Mouse (Mus musculus) embryonic facial prominence, embryonic 13.5 days (tissue): ENCODE results near the gene Il1r1. TPM values are rescaled to one million over a fixed set of nuclear protein-coding genes. Genes with fewer than 3 reads are reported as not detected.

Experiments used
- ATAC-seq: fragments of 200-750 bp; cut with Nextera tagmentation; 2 replicates; pipeline ENCODE4 v1.8.0; 2017; ENCODE audit warnings: low read depth; ENCODE audit not compliant: insufficient number of reproducible peaks, insufficient read depth, low FRiP score, low TSS enrichment
- H3K27ac ChIP-seq: fragments of 300-500 bp; sonication (generic); 2 replicates; pipeline ENCODE4 v1.5.1; 2015; ENCODE audit warnings: moderate library complexity, mild to moderate bottlenecking, inconsistent platforms
- H3K27me3 ChIP-seq: fragments of 300-500 bp; sonication (generic); 2 replicates; pipeline ENCODE4 v1.6.1; 2015; ENCODE audit warnings: mild to moderate bottlenecking, inconsistent platforms
- H3K36me3 ChIP-seq: fragments of 300-500 bp; sonication (generic); 2 replicates; pipeline ENCODE4 v1.6.1; 2015; ENCODE audit warnings: mild to moderate bottlenecking, inconsistent platforms
- H3K4me1 ChIP-seq: fragments of 300-500 bp; sonication (generic); 2 replicates; pipeline ENCODE4 v1.6.1; 2015; ENCODE audit warnings: inconsistent platforms
- H3K4me2 ChIP-seq: fragments of 300-500 bp; sonication (generic); 2 replicates; pipeline ENCODE4 v1.6.1; 2015; ENCODE audit warnings: moderate library complexity, mild to moderate bottlenecking, inconsistent platforms
- H3K4me3 ChIP-seq: fragments of 300-500 bp; sonication (generic); 2 replicates; pipeline ENCODE4 v1.5.1; 2015; ENCODE audit warnings: mild to moderate bottlenecking, inconsistent platforms
- H3K9ac ChIP-seq: fragments of 300-500 bp; sonication (generic); 2 replicates; pipeline ENCODE4 v1.6.1; 2015; ENCODE audit warnings: mild to moderate bottlenecking, inconsistent platforms
- H3K9me3 ChIP-seq: fragments of 300-500 bp; sonication (generic); 2 replicates; pipeline ENCODE4 v1.6.1; 2016; ENCODE audit warnings: inconsistent platforms
- WGBS: fragments of 180-500 bp; shearing (Covaris S2); methylation state at CpG from one replicate; pipeline ENCODE4 v1.1.7; 2015; ENCODE audit warnings: mixed read lengths; 5-methylcytosine and 5-hydroxymethylcytosine counted together
- polyA plus RNA-seq: library from polyadenylated mRNA; unstranded; fragments of >200 nt; fragmentation: Nextera tagmentation; extraction: Ambion mirVana; gene quantifications from 2 replicates; pipeline ENCODE4 v1.2.1, GENCODE M21; 2015

The Il1r1 gene
- polyA plus RNA-seq, 1 experiment from 2014 or later, result 7.2 TPM

DNA sequence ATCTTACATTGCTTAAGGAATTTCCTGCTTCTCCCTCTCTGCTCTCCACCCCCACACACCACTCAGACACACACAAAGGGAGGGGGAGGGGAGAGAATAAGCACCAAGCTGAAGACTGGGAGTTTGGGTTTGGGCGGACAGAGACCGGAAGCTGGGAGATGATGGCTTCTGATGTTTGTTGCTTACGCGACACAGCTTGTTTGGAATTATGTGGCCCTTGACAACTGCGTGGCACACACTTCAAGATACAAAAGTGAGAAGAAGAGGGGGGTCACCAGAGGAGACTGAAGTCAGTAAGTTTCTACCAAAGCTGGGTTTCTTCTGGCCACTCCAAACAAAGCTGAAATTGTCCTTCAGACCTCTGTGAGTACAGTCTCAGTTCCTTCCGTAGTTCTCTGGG lies 99.6 kb downstream of the Il1r1 start, which contains the start of gene Il1rl2:
Gene Il1rl2 (plus strand): TSS at position 154 of the 400 bp plus-strand sequence.
- Histone ChIP-seq H3K4me2 (peak within 1 kb of the TSS; percentile 88), H3K27me3 (peaks cover 12% of the 10 kb centered on the region), H3K36me3 (no peaks in the 10 kb centered on the region), H3K4me1 (peaks cover 27% of the 10 kb centered on the region), H3K4me3 (peak within 1 kb of the TSS; percentile 50), H3K9ac (peak within 1 kb of the TSS; percentile 72), H3K9me3 (no peaks in the 10 kb centered on the region), H3K27ac (peak within 1 kb of the TSS; percentile 55)
- 11% methylated on average over 6 of the region's 6 CpGs for WGBS
- no peak for ATAC-seq

DNA sequence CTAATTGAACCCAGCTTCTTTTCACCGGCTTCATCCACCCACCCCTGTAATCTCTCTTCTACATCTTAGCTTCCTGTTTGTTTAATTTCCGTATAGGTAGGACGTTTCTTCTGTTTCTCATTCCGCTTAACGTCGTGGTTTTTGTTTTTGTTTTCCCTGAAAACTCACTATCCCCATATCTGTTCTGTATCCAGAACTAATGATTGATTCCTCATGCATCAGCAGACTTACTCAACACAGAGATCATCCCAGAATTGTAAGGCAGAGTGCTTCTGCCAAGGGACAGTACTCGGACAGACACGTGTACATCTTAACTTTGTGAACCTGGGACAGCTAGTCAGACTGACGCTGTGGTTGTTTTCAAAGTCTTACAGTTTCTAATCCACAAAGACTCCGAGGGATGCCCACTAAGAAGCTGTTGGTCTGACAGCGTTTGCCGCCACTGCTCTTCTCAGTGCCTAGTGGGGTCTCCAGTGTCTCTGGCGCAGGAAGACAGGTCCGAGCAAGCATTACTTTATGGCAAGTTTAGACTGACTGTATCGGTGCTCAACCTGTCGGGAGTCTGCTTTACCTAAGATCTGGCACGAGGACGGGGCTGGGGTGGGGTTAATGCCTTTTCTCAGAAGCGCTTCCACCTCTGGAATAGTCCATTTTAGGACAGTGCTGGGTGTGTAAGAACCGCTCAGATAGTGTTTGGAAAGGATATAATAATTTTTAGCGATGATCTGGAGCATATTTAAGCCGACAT lies 100.2 kb downstream of the Il1r1 start:
- H3K4me2 ChIP-seq, result peak overlapping the region; percentile 88
- H3K27me3 ChIP-seq, result peaks cover 12% of the 10 kb centered on the region
- H3K27ac ChIP-seq, result peak overlapping the region; percentile 55
- under 1% methylated on average over 22 of the region's 22 CpGs for WGBS
- no peaks in the 10 kb centered on the region for H3K36me3 ChIP-seq
- H3K4me3 ChIP-seq, result peak overlapping the region; percentile 50
- ATAC-seq, result no peak
- peaks cover 27% of the 10 kb centered on the region for H3K4me1 ChIP-seq
- H3K9ac ChIP-seq, result peak overlapping the region; percentile 72
- H3K9me3 ChIP-seq, result no peaks in the 10 kb centered on the region

DNA sequence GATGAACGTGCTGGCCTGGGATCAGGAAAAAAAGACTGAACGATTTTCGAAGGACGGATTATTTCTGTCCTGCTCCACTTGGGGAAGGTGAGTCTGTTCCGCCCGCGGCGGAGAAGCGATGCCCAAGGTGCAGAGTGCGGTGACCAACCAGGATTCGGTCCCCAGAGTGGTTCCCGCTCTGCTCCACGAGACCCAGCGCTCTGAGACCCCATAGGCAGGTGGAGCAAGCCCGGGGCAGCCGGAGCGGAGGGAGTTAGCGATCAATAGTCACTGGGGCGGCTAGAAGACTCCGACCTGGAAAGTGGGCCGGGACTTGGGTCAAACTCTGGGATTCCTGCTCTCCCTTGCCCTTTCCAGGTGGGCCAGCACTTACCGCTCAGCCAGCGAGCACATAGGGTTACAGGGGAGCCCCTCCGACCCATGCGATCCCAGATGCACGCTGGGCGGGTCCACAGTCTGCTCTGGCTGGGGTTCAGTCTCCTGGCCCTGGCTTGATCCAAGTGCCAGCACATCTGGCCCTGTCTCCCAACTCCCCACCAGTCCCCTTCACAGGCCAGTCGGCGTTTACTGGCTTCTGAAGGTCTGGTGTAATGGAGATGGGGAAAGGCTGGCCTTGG lies 100.9 kb downstream of the Il1r1 start:
- ATAC-seq, result no peak
- Histone ChIP-seq H3K27me3 (peaks cover 12% of the 10 kb centered on the region), H3K9ac (peak overlapping the region; percentile 72), H3K4me1 (peaks cover 25% of the 10 kb centered on the region), H3K4me3 (peak overlapping the region; percentile 50), H3K9me3 (no peaks in the 10 kb centered on the region), H3K27ac (peak overlapping the region; percentile 55; the same call in 1 of the 2 replicates), H3K36me3 (no peaks in the 10 kb centered on the region), H3K4me2 (peak overlapping the region; percentile 88)
- WGBS, result 3% methylated on average over 29 of the region's 29 CpGs

- no peak overlapping the region for H3K9ac ChIP-seq
- H3K4me3 ChIP-seq, result no peak overlapping the region
- H3K27me3 ChIP-seq, result peaks cover 12% of the 10 kb centered on the region
- no peaks in the 10 kb centered on the region for H3K36me3 ChIP-seq
- H3K9me3 ChIP-seq, result no peaks in the 10 kb centered on the region
- peaks cover 25% of the 10 kb centered on the region for H3K4me1 ChIP-seq
- H3K27ac ChIP-seq, result no peak overlapping the region
- ATAC-seq, result no peak
- no peak overlapping the region for H3K4me2 ChIP-seq
- WGBS, result 90% methylated on average over 3 of the region's 3 CpGs
Measured at GRCm38 (mm10) chr1:40327604-40328003, 102.7 kb downstream of the Il1r1 start.

DNA sequence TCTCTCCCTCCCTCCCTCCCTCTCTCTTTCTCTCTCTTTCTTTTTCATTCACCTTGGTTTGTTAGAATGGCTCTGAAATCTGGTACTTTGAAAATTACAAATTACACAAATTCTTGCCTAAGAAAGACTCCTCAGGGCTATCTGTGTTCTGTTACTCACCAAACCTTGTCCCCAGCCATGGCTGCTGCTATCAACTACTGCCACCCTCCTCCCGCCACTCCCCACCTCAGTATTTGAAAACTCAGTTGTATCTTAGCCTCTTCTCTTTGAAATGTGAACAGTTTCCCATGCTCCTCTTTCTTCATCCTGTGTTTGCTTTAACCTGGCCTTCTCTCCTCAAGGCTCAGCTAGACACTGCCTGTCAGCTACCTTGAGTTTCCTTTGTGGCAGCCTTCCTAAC lies 104.6 kb downstream of the Il1r1 start:
- no peak for ATAC-seq
- no peak overlapping the region for H3K4me2 ChIP-seq
- 79% methylated on average over 1 of the region's 1 CpGs for WGBS

DNA sequence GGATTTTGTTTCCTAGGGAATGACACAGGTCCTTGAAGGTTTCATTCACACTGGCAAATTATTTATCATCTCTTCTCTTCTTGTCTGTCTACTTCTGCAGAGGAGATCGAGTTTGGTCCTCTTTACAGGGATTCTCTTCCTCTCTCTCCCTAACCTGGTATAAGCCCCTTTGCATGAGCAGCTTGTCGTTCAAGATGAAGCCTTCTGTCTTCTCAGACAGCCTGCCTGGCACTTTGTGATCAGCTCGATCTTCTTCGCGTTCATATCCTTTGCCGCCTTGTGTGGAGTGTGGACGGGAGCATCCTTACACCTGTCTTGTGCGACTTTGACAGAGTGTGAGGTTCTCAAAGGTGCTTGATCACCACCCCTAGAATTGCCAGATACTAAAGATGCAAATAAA lies 105.3 kb downstream of the Il1r1 start:
- Histone ChIP-seq H3K4me2 (no peak overlapping the region), H3K36me3 (0 out of 2 replicates have a peak, but pooled peaks cover 4% of the 10 kb centered on the region), H3K27ac (no peak overlapping the region), H3K4me3 (no peak overlapping the region), H3K4me1 (peaks cover 11% of the 10 kb centered on the region), H3K9ac (no peak overlapping the region), H3K9me3 (no peaks in the 10 kb centered on the region), H3K27me3 (peaks cover 12% of the 10 kb centered on the region)
- no peak for ATAC-seq
- whole genome bisulfite sequencing, result 87% methylated on average over 8 of the region's 8 CpGs

More for the DNA sequence above, 104.6 kb downstream of the Il1r1 start:
- H3K27me3 ChIP-seq, result peaks cover 12% of the 10 kb centered on the region
- H3K36me3 ChIP-seq, result 0 out of 2 replicates have a peak, but pooled peaks cover 4% of the 10 kb centered on the region
- no peaks in the 10 kb centered on the region for H3K9me3 ChIP-seq
- peaks cover 18% of the 10 kb centered on the region for H3K4me1 ChIP-seq
- no peak overlapping the region for H3K9ac ChIP-seq
- H3K4me3 ChIP-seq, result no peak overlapping the region
- H3K27ac ChIP-seq, result no peak overlapping the region

DNA sequence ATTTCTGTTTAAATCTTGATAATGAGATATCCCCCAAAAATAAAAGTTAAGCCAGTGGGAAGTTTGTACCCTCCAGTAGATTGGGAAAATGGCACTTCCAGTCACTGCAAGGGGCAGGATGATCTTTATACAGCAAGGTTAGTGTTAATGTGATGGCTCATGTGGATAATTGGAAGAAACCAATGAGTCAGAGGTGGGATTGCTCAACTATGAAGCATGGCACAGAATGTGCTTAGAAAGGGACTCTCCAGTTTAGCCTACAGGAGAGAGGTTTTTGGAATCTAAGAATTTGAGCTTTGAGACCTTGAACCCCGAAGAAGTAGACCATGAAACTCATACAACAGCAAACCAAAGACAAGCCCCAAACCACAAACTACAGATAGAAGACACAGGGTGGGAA lies 114.5 kb downstream of the Il1r1 start:
- no peak for ATAC-seq
- Histone ChIP-seq H3K4me1 (no peaks in the 10 kb centered on the region), H3K27ac (no peak overlapping the region), H3K36me3 (peaks cover 12% of the 10 kb centered on the region), H3K9me3 (no peaks in the 10 kb centered on the region), H3K9ac (no peak overlapping the region), H3K4me3 (no peak overlapping the region), H3K4me2 (no peak overlapping the region), H3K27me3 (no peaks in the 10 kb centered on the region)
- WGBS, result 91% methylated on average over 1 of the region's 1 CpGs

DNA sequence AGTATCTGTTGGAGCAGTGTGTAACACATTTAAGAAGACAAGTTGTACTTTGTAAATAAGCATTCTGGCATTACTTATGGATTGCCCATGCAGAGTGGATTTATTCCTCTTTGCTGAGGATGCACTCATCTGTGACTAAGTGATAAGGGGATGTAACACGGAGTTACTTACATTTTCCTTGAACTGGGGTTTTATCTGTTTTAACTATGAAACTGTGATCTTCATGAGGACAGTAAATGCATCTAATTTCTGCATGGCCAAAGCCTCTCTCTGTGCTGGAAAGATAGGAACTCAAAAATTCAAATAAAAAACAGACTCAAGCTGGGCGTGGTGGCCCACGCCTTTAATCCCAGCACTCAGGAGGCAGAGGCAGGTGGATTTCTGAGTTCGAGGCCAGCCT lies 115.2 kb downstream of the Il1r1 start:
- no peak overlapping the region for H3K4me2 ChIP-seq
- no peaks in the 10 kb centered on the region for H3K27me3 ChIP-seq
- H3K9ac ChIP-seq, result no peak overlapping the region
- no peak for ATAC-seq
- H3K36me3 ChIP-seq, result peaks cover 17% of the 10 kb centered on the region
- H3K9me3 ChIP-seq, result no peaks in the 10 kb centered on the region
- H3K27ac ChIP-seq, result no peak overlapping the region
- H3K4me3 ChIP-seq, result no peak overlapping the region
- WGBS, result 82% methylated on average over 4 of the region's 4 CpGs
- no peaks in the 10 kb centered on the region for H3K4me1 ChIP-seq

GRCm38 (mm10) chr1:40352158-40352903 lies 127.5 kb downstream of the Il1r1 start:
- H3K9ac ChIP-seq, result no peak overlapping the region
- H3K4me1 ChIP-seq, result peaks cover 20% of the 10 kb centered on the region
- no peaks in the 10 kb centered on the region for H3K9me3 ChIP-seq
- WGBS, result 67% methylated on average over 4 of the region's 4 CpGs
- ATAC-seq, result no peak
- H3K36me3 ChIP-seq, result no peaks in the 10 kb centered on the region
- H3K27ac ChIP-seq, result peak overlapping the region; percentile 44; the same call in 1 of the 2 replicates
- H3K27me3 ChIP-seq, result no peaks in the 10 kb centered on the region
- H3K4me3 ChIP-seq, result no peak overlapping the region
- no peak overlapping the region for H3K4me2 ChIP-seq

GRCm38 (mm10) chr1:40352904-40353286 lies 128.0 kb downstream of the Il1r1 start:
- no peaks in the 10 kb centered on the region for H3K9me3 ChIP-seq
- peak overlapping the region; percentile 62 for H3K27ac ChIP-seq
- no peak overlapping the region for H3K4me3 ChIP-seq
- 29% methylated on average over 2 of the region's 2 CpGs for WGBS
- no peaks in the 10 kb centered on the region for H3K36me3 ChIP-seq
- no peaks in the 10 kb centered on the region for H3K27me3 ChIP-seq
- no peak overlapping the region for H3K9ac ChIP-seq
- no peak overlapping the region for H3K4me2 ChIP-seq
- peaks cover 26% of the 10 kb centered on the region for H3K4me1 ChIP-seq
- ATAC-seq, result no peak

GRCm38 (mm10) chr1:40354665-40355064 lies 129.8 kb downstream of the Il1r1 start:
- H3K4me2 ChIP-seq, result no peak overlapping the region
- peaks cover 40% of the 10 kb centered on the region for H3K4me1 ChIP-seq
- H3K9ac ChIP-seq, result no peak overlapping the region
- no peaks in the 10 kb centered on the region for H3K9me3 ChIP-seq
- H3K27ac ChIP-seq, result no peak overlapping the region
- WGBS, result 86% methylated on average over 3 of the region's 3 CpGs
- H3K36me3 ChIP-seq, result no peaks in the 10 kb centered on the region
- no peaks in the 10 kb centered on the region for H3K27me3 ChIP-seq
- no peak overlapping the region for H3K4me3 ChIP-seq
- no peak for ATAC-seq
